Mouse (Mus musculus) heart, postnatal 0 days (tissue): ENCODE measurements at regions not wholly inside any gene's neighbourhood (a gene's known extent, or its start where the extent isn't known, plus 50 kb on each side); places are given as distances from the start of the nearest gene placed in this dataset.

Experiments used
- CTCF ChIP-seq: IDR thresholded peaks from 2 replicates; pipeline ENCODE4 v1.5.1; 2016; ENCODE audit warnings: antibody characterized with exemption, control low read depth, low read depth
- EP300 ChIP-seq: IDR thresholded peaks from 2 replicates; pipeline ENCODE4 v1.6.1; 2016; ENCODE audit warnings: antibody characterized with exemption, low read depth

DNA sequence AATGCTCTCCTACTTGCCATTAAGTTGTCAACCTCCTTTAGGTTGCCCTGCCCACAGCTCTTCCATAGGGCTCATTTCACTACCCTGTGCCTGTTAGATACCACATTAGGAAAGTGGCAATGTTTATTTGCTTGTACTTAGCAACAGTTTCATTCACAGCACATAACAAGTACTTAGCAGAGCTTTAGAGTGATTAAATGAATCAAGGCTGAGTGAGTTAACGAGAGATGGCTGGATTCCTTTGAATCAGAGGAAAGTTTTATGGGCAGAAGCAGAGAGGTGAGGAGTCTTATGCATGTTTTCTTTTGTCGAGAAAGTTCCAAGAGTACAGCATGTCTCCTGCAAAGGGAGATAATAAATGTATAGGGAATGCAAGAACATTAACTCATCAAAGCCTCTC lies 60.5 kb downstream of the Ptgs2 start:
- TF ChIP-seq CTCF (no peak), EP300 (no peak)
